Mouse (Mus musculus): ENCODE measurements at regions not wholly inside any gene's neighbourhood (a gene's known extent, or its start where the extent isn't known, plus 50 kb on each side); places are given as distances from the start of the nearest gene placed in this dataset.

DNA sequence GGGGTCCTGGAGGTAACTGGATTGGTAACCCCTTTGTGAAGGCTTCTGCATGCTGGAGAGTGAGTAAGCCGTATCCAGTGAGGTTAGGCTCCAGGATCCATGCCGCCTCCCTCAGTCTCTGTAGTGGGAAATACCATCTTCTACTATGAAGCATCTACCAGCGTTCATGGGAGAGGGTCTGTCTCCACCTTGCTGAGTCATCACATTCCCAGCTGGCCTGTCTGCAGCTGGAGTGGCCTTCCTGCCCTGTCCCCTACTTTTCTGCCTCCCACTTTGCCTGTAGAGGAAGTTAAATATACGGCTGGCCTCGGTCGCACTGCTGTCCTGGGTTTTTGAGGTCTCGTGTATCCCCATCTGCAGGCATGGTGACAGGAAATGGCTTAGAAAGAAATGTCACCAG, 78.0 kb upstream of the Sec14l1 start:
- DNase-seq (ENCODE audit: inconsistent age in 2 of 2, low spot score in 1 of 2), result no peak

GRCm38 (mm10) chr11:117038282-117039106, 76.5 kb upstream of the Sec14l1 start:
- no peak for DNase-seq (ENCODE audit: inconsistent age in 2 of 2, low spot score in 1 of 2)

- DNase-seq (ENCODE audit: inconsistent age in 2 of 2, low spot score in 1 of 2), result no peak
Observed at GRCm38 (mm10) chr11:117040829-117041228, 74.1 kb upstream of the Sec14l1 start.

DNA sequence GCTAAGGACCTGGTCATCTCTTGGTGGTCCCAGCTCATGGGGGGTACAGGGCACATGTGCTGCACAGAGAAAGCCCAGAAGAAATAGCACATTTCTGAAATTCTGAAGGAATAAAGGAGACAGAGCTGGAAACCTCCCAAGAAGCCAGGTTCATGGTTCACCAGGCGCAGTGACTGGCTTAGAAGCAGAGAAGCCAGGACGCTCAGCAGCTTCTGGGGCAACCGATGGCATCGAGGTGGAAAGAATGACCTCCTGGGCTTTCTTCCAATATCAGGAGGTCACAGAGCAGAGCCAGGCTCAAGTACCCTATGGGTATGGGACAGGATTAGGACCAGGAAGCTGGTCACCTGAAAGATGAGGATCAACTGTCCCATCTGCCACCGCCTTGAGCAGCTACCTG, 72.6 kb upstream of the Sec14l1 start:
- DNase-seq (ENCODE audit: inconsistent age in 2 of 2, low spot score in 1 of 2), result no peak

GRCm38 (mm10) chr11:117043524-117043923, 71.4 kb upstream of the Sec14l1 start:
- peak; percentile 56 to 84 for DNase-seq (ENCODE audit: inconsistent age in 2 of 2, low spot score in 1 of 2)

- DNase-seq (ENCODE audit: inconsistent age in 2 of 2, low spot score in 1 of 2), result no peak
Observed at GRCm38 (mm10) chr11:117044731-117045130, 70.2 kb upstream of the Sec14l1 start.

DNA sequence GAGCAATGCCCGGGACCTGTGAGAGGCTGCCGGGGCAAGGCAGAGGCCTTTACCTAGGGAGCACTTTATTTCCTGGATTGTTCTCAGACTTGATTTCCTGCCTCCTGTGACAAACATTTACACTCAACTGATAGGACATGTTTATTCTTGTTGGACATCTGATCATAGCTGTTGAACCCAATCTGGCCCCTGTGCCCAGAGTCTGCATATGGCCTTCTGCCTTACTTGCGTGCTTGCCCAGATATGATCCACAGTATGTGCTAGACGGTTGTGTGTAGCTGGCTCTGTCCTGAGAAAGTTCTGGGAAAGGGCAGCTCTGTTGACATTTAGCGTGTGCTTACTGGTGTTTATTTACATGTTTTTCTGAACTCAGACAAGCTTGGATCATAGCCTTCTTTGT, 68.3 kb upstream of the Sec14l1 start:
- DNase-seq (ENCODE audit: inconsistent age in 2 of 2, low spot score in 1 of 2), result no peak

DNA sequence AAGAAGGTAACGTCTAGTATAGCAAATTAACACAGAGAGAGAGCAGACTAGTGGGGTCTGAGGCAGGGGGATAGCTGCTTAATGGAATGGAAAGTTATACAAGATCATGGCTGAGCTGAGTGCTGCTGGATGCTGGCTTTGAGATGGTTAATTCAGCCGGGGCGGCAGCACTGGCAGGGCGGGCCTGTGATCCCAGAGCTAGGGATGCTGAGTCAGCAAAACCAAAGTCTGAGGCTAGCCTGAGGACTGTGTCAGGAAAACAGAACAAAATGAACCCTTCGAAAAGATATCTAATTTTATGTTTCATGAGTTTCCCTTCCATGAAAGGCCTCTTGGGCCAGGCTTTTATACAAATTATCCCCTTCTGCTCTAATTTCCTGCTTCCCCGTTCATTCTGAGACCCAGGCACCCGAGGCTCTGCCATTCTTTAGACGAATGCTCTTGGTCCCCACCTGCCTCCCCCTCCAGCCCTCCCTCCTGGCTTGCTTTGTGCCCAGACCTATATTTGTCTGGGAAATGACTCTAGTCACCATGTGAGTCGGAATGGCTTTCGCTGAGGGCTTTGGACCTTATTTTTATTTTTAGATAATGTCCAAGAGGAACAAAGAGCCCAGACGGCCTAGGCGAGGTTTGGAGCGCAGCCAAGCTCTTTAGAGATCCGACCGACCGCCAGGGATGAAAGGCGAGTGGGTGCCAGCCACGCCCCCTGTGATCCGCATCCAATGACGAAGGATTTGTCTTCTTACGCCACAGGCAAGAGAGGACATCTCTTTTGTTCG, 67.6 kb upstream of the Sec14l1 start:
- peak; percentile 68 to 75 for DNase-seq (ENCODE audit: inconsistent age in 2 of 2, low spot score in 1 of 2)

GRCm38 (mm10) chr11:117048911-117049310, 66.1 kb upstream of the Sec14l1 start:
- DNase-seq (ENCODE audit: inconsistent age in 2 of 2, low spot score in 1 of 2), result no peak

GRCm38 (mm10) chr11:117050788-117051187, 64.2 kb upstream of the Sec14l1 start:
- DNase-seq (ENCODE audit: inconsistent age in 2 of 2, low spot score in 1 of 2), result no peak

DNA sequence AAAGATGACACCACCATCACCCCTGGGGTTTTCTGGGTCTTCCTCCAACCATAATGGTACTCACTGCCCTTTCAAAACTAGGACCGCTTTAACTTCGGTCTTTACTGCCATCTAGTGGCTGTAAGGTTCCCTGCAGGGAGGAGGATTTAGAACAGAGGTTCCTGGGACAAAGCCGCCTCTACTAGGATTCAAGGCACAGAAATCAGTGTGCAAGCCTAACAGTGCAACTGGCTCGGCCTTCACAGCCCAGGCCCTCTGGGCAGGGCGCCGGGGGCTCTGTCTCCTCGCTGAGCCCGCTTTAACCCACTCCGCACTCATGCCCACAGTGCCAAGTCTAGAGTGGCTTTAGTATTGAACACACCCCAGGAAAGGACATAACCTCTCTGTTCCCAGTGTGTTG, 58.0 kb upstream of the Sec14l1 start:
- peak; percentile 61 to 90 for DNase-seq (ENCODE audit: inconsistent age in 2 of 2, low spot score in 1 of 2)

GRCm38 (mm10) chr11:117057451-117057850, 57.5 kb upstream of the Sec14l1 start:
- DNase-seq (ENCODE audit: inconsistent age in 2 of 2, low spot score in 1 of 2), result peak in 1 of 2 experiments; percentile 49

GRCm38 (mm10) chr11:117059120-117059519, 55.8 kb upstream of the Sec14l1 start:
- DNase-seq (ENCODE audit: inconsistent age in 2 of 2, low spot score in 1 of 2), result no peak

DNA sequence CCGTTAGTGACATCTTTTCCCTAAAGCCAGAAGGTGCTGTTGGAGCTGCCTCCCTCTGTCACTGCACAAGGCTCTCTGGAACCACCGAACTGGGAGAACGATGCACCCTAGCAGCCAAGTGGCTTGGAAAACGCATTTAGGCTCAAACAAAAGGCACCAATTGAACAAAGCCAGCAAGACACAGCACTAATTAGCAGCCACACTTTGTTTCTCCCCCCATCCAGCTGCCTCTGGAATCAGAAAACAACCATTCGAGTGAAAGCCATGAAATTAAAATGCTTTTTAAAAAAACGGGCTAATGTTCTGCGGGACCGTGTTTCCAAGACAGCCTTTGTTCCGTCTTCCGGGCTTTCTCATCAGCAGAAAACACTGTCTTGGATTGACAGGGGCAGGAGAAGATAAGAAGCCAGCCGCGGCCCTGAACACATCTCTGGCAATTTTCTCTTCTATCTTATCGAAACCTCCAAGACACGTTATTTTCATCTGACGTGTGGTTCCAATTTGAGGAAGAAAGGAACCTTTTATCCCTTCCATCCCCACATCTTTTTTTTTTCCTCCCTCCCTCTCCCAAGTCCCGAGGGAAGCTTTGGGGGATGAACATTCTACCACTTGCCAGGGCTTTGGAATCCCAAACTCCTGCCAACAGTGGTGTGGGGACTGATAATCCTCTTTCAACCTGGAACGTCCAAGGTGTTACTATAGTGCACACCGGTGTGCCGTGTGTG, 54.8 kb upstream of the Sec14l1 start:
- DNase-seq (ENCODE audit: inconsistent age in 2 of 2, low spot score in 1 of 2), result no peak

GRCm38 (mm10) chr11:117060706-117061337, 54.1 kb upstream of the Sec14l1 start:
- DNase-seq (ENCODE audit: inconsistent age in 2 of 2, low spot score in 1 of 2), result no peak

- DNase-seq (ENCODE audit: inconsistent age in 2 of 2, low spot score in 1 of 2), result peak in 1 of 2 experiments; percentile 70
Observed at GRCm38 (mm10) chr11:117062772-117063499, 52.0 kb upstream of the Sec14l1 start.
